ENCODE assay signal across 9 mouse cellular contexts in genomic region chr19:30248822-30249221, GRCm38 (mm10). TPM values are rescaled to one million over a fixed set of nuclear protein-coding genes. Genes with fewer than 3 reads are reported as not detected.
DNase-seq lines count a peak whose midpoint lies in the region; ATAC-seq lines count a peak whose summit lies in the region.
"Had no signal": no experiment of that assay in that cellular context is flagged by ENCODE, and none has a peak within 500 bp of the region (broad histone marks: within the 10 kb centered on the region; RNA-seq: fewer than 3 reads in every experiment).

No protein-coding gene starts in this region.

- H3K4me2 ChIP-seq in hindbrain, embryonic 14.5 days (replicated peaks), result no peak overlapping the region
- H3K4me2 ChIP-seq in hindbrain, embryonic 12.5 days (replicated peaks), result no peak overlapping the region
- H3K4me2 ChIP-seq: neural tube, embryonic 12.5 days had no signal

- peak; percentile 89 for DNase-seq in hindbrain, embryonic 14.5 days (ENCODE audit: low spot score)
- DNase-seq in Muller cell, postnatal 12 days (ENCODE audit: inconsistent ontology term), result peak; percentile 59
- DNase-seq in cerebellum, adult 9-10 months, result peak; percentile 12
- DNase-seq in frontal cortex, postnatal 14 days (ENCODE audit: low spot score in 2 of 2), result peak; percentile 24 to 69
- peak; percentile 51 to 80 for DNase-seq in layer of hippocampus, postnatal 25 days (ENCODE audit: extremely low spot score in 1 of 2, low spot score in 1 of 2)
- DNase-seq in mesoderm, embryonic 11.5 days (ENCODE audit: low read depth, low spot score), result peak; percentile 80
- DNase-seq in thymus, postnatal 0 days (ENCODE audit: low spot score), result peak; percentile 40

- H3K4me1 ChIP-seq in hindbrain, embryonic 14.5 days (replicated peaks; ENCODE audit: control insufficient read depth, insufficient read depth, low read length), result no peaks in the 10 kb centered on the region
- no peaks in the 10 kb centered on the region for H3K4me1 ChIP-seq in hindbrain, embryonic 12.5 days
- H3K4me1 ChIP-seq: neural tube, embryonic 12.5 days had no signal

- 7% methylated on average over 8 of the region's 8 CpGs for WGBS in hindbrain, embryonic 14.5 days
- WGBS in hindbrain, embryonic 12.5 days, result 10% methylated on average over 8 of the region's 8 CpGs

- no peaks in the 10 kb centered on the region for H3K27me3 ChIP-seq in hindbrain, embryonic 14.5 days (ENCODE audit: control insufficient read depth, insufficient read depth, low read length)
- no peaks in the 10 kb centered on the region for H3K27me3 ChIP-seq in hindbrain, embryonic 12.5 days
- H3K27me3 ChIP-seq: neural tube, embryonic 12.5 days had no signal

- no peak overlapping the region for H3K9ac ChIP-seq in hindbrain, embryonic 14.5 days
- no peak overlapping the region for H3K9ac ChIP-seq in hindbrain, embryonic 12.5 days
- H3K9ac ChIP-seq: neural tube, embryonic 12.5 days had no signal

- H3K4me3 ChIP-seq in hindbrain, embryonic 14.5 days (replicated peaks; ENCODE audit: low read length), result no peak overlapping the region
- H3K4me3 ChIP-seq in hindbrain, embryonic 12.5 days, result no peak overlapping the region
- H3K4me3 ChIP-seq: neural tube, embryonic 12.5 days had no signal

- H3K27ac ChIP-seq in hindbrain, embryonic 14.5 days, result no peak overlapping the region
- no peak overlapping the region for H3K27ac ChIP-seq in hindbrain, embryonic 12.5 days
- H3K27ac ChIP-seq: neural tube, embryonic 12.5 days had no signal

- no peaks in the 10 kb centered on the region for H3K9me3 ChIP-seq in hindbrain, embryonic 14.5 days (ENCODE audit: control insufficient read depth, low read length)
- no peaks in the 10 kb centered on the region for H3K9me3 ChIP-seq in hindbrain, embryonic 12.5 days (replicated peaks)
- H3K9me3 ChIP-seq: neural tube, embryonic 12.5 days had no signal

- ATAC-seq in hindbrain, embryonic 14.5 days (ENCODE audit: low FRiP score), result peak; percentile 60; the same call in 1 of the 2 replicates
- ATAC-seq in hindbrain, embryonic 12.5 days (ENCODE audit: low FRiP score), result no peak

- no peaks in the 10 kb centered on the region for H3K36me3 ChIP-seq in hindbrain, embryonic 14.5 days (replicated peaks; ENCODE audit: control insufficient read depth, insufficient read depth)
- no peaks in the 10 kb centered on the region for H3K36me3 ChIP-seq in hindbrain, embryonic 12.5 days
- H3K36me3 ChIP-seq: neural tube, embryonic 12.5 days had no signal

RNA-seq across cellular contexts. Expression of gene Mbl2, which starts 16.1 kb away (rescaled TPM):
- polyA plus RNA-seq in hindbrain, embryonic 14.5 days (2014; fragmentation: Nextera tagmentation; extraction: Ambion mirVana), result not detected in 2 replicates
- polyA plus RNA-seq in hindbrain, embryonic 12.5 days (2016; fragmentation: Nextera tagmentation; extraction: Ambion mirVana), result not detected in 2 replicates
- total RNA-seq in layer of hippocampus, postnatal 25 days (2021), result not detected
- polyA plus RNA-seq in thymus, postnatal 0 days (2015; fragmentation: Nextera tagmentation; extraction: Ambion mirVana), result 0.59 and 0.66 TPM in 2 replicates
- polyA plus RNA-seq: neural tube, embryonic 12.5 days had no signal

Comparison
In these comparisons a context has a peak if more than half of its experiments do, and no peak if none do; other contexts are left out.
1. DNase-seq: peak in every context shown above with its lines; median percentile 89 in hindbrain, embryonic 14.5 days; 80 in mesoderm, embryonic 11.5 days; 66 in layer of hippocampus, postnatal 25 days; 59 in Muller cell, postnatal 12 days; 46 in frontal cortex, postnatal 14 days; 40 in thymus, postnatal 0 days; 12 in cerebellum, adult 9-10 months.